Mouse (Mus musculus) ES-E14 (cell line): Measurements from ENCODE around the gene Brip1.

Experiments
- HCFC1 ChIP-seq: IDR thresholded peaks from 2 replicates; pipeline ENCODE4 v1.6.1; 2012; ENCODE audit warnings: low read length, inconsistent platforms, borderline replicate concordance; ENCODE audit not compliant: insufficient read depth
- MAFK ChIP-seq: IDR thresholded peaks from 2 replicates; pipeline ENCODE4 v1.6.1; 2014; ENCODE audit warnings: mild to moderate bottlenecking, low read depth, low read length, inconsistent platforms; ENCODE audit not compliant: insufficient read depth
- ZC3H11A ChIP-seq: IDR thresholded peaks from 2 replicates; pipeline ENCODE4 v1.6.1; 2012; ENCODE audit warnings: low read depth, mild to moderate bottlenecking, inconsistent platforms, low read length, borderline replicate concordance
- ZNF384 ChIP-seq: IDR thresholded peaks from 2 replicates; pipeline ENCODE4 v1.6.1; 2012; ENCODE audit warnings: low read depth, low read length, inconsistent platforms

DNA sequence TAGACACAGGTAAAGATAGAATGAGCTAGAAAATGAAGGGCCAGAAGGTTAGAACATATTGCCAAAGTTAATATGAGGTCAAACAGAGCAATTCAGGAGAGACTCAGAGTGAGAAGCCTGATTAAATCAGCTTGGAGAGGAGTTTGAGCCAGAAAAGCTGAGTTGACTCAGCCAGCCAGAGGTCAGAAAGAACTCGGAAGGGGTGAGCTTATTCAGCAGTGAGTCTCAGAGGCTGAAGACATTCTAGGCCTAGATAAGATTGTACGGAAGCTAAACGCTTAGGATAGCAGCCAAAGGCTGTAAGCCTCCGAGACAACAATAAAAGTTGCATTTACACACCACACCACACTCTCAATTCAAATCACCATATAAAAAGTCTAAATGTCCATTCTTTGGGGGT, 141.9 kb downstream of the Brip1 start:
- TF ChIP-seq HCFC1 (no peak), ZC3H11A (no peak), ZNF384 (no peak), MAFK (no peak)
